Mouse (Mus musculus): Measurements from ENCODE around the gene Tmem104. TPM values are rescaled to one million over a fixed set of nuclear protein-coding genes. Genes with fewer than 3 reads are reported as not detected.
A peak's percentile ranks its signal among the peaks of the same experiment; 100 is the strongest.

Gene Tmem104
- polyA plus RNA-seq, 1 experiment from 2014 or later = 13.4 TPM

DNA sequence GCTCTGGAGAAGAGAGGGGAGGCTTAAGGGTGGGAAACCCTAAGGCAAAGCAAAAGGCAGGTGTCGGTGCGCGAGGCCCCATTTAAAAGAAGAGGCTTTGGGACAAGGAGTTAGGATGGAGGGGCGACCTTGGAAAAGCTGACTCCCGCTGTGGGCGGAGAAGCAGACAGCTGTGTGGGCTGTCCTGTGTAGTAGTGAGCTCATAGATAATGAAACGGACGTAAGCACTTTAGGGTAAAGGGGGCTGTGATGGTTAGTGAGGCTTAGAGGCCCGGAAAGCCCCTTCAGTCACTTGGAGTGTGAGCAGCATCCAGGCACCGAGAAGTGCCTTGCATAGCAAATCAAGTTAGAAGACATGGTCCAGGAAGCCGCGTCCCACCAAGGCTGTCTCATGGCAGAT, 406 bp downstream of the Tmem104 start, which contains the start of gene Nat9:
Nat9 (minus strand) TSS at position 167 of the 400 bp plus-strand sequence.
- peak within 1 kb of the TSS; percentile 71 for H3K9ac ChIP-seq
- peak within 1 kb of the TSS; percentile 86 for H3K4me2 ChIP-seq (replicated peaks)
- H3K27me3 ChIP-seq = no peaks in the 10 kb centered on the region
- H3K4me3 ChIP-seq = peak within 1 kb of the TSS; percentile 65
- H3K36me3 ChIP-seq = no peaks in the 10 kb centered on the region
- peaks cover 20% of the 10 kb centered on the region for H3K4me1 ChIP-seq
- 9% methylated on average over 12 of the region's 12 CpGs for WGBS
- no peaks in the 10 kb centered on the region for H3K9me3 ChIP-seq
- no peak for ATAC-seq (ENCODE audit: insufficient number of reproducible peaks, insufficient read depth, low FRiP score, low TSS enrichment)
- peak within 1 kb of the TSS; percentile 65 for H3K27ac ChIP-seq

DNA sequence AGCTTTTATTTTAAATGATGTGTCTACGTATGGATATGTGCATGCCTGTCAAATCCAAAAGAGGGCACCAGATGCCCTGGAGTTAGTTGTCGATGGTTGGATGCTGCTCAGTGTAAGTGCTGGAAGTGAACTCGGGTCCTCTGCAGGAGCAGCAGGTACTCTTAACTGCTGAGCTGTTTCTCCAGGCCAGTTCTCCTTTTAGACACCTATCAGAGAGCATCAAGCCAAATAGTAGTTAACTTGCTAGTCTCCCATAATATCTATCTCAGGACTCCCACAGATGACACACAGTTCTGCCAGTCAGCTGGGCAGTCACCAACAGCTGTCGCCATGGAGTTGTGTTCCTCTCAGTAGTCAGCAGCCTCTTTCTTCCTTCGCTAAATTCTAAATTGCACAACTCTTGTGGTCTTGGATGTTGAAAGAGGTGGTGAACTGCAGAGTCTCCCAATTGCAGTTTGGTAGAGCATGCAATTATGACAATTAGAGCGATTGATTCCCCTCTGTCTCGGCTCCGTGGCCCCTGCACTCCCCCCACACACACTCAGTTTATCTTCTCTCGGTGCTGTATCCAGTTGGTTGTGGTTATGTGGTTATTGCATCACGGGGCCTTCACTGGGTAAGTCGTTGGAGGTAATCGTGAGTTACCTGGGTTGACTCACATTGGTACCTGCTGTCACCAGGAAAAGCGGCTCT, 1.4 kb downstream of the Tmem104 start:
- Histone ChIP-seq H3K4me2 (replicated peaks) (no peak overlapping the region), H3K9ac (no peak overlapping the region)

DNA sequence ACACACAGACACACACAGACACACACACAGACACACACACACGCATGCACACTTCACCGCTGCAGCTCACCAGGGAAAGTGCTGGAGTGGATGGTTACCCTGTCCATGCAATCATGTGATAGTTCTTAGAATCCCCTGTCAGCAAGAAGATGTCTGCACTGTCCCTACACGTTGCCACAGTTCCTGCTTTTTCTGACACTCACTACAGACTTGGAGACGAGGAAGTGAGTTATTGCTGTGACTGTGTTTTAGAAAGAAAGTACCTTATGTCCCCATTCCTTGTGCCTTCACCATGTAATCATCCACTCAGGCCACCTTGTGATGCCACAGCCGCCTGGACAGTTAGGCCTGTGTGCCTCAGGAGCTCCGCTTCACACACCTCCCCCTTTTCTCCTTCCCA, 2.0 kb downstream of the Tmem104 start:
- Histone ChIP-seq H3K9me3 (no peaks in the 10 kb centered on the region), H3K36me3 (no peaks in the 10 kb centered on the region), H3K4me1 (peaks cover 20% of the 10 kb centered on the region), H3K4me2 (replicated peaks) (no peak overlapping the region), H3K4me3 (no peak overlapping the region), H3K27ac (no peak overlapping the region), H3K9ac (no peak overlapping the region), H3K27me3 (no peaks in the 10 kb centered on the region)
- ATAC-seq (ENCODE audit: insufficient number of reproducible peaks, insufficient read depth, low FRiP score, low TSS enrichment) = no peak
- 90% methylated on average over 6 of the region's 6 CpGs for WGBS

More for the DNA sequence above, 1.4 kb downstream of the Tmem104 start:
- no peak for ATAC-seq (ENCODE audit: insufficient number of reproducible peaks, insufficient read depth, low FRiP score, low TSS enrichment)
- 82% methylated on average over 13 of the region's 13 CpGs for WGBS
- Histone ChIP-seq H3K4me1 (peaks cover 20% of the 10 kb centered on the region), H3K27me3 (no peaks in the 10 kb centered on the region), H3K9me3 (no peaks in the 10 kb centered on the region), H3K27ac (no peak overlapping the region), H3K4me3 (no peak overlapping the region), H3K36me3 (no peaks in the 10 kb centered on the region)

DNA sequence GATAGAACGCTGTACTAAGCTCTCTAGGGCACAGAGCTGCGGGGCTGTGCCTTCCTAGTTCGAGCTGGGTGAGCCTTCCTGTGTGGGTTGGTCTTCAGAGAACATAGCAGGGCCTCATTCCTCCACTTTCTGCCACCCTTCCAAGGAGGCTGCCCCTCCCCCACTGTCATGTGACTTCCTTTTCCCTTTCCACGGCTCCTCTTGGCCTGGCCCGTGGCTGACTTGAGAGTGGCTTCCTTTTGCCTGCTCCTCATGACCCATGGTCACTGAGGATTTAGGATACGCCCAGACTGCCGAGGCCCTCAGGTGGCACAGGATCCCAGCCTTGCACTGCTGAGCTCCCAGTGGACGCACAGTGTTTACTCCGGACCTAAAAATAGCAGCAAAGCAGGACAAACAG, 4.9 kb downstream of the Tmem104 start:
- no peaks in the 10 kb centered on the region for H3K27me3 ChIP-seq
- 0 out of 2 replicates have a peak, but pooled peaks cover 1% of the 10 kb centered on the region for H3K36me3 ChIP-seq
- H3K27ac ChIP-seq = no peak overlapping the region
- no peak for ATAC-seq (ENCODE audit: insufficient number of reproducible peaks, insufficient read depth, low FRiP score, low TSS enrichment)
- no peak overlapping the region for H3K4me2 ChIP-seq (replicated peaks)
- no peak overlapping the region for H3K4me3 ChIP-seq
- WGBS = 61% methylated on average over 9 of the region's 9 CpGs
- no peaks in the 10 kb centered on the region for H3K9me3 ChIP-seq
- peaks cover 11% of the 10 kb centered on the region for H3K4me1 ChIP-seq
- H3K9ac ChIP-seq = no peak overlapping the region

DNA sequence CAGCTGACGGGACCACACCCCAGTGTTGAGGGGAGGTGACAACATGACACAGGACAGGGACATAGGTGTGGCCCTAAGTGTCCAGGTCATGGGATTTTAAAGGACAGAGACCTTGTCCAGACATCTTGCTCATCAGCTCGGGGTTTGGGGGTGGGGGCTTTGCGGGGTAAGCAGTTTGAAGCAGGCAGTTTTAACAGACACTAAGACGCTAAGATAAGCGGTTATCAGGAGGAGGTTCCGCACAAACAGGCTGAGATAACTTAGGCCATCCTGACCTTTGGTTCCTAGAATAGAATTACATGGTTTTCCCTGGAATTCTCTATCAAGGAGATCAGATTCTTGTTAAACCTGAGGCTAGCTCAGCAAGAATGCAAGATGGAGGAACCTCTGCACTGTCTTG, 7.4 kb downstream of the Tmem104 start:
- Histone ChIP-seq H3K4me2 (replicated peaks) (no peak overlapping the region), H3K36me3 (0 out of 2 replicates have a peak, but pooled peaks cover 3% of the 10 kb centered on the region), H3K9ac (no peak overlapping the region), H3K9me3 (no peaks in the 10 kb centered on the region), H3K4me3 (no peak overlapping the region), H3K27ac (no peak overlapping the region), H3K27me3 (no peaks in the 10 kb centered on the region), H3K4me1 (0 out of 2 replicates have a peak, but pooled peaks cover 4% of the 10 kb centered on the region)
- 89% methylated on average over 6 of the region's 6 CpGs for WGBS
- ATAC-seq (ENCODE audit: insufficient number of reproducible peaks, insufficient read depth, low FRiP score, low TSS enrichment) = no peak

DNA sequence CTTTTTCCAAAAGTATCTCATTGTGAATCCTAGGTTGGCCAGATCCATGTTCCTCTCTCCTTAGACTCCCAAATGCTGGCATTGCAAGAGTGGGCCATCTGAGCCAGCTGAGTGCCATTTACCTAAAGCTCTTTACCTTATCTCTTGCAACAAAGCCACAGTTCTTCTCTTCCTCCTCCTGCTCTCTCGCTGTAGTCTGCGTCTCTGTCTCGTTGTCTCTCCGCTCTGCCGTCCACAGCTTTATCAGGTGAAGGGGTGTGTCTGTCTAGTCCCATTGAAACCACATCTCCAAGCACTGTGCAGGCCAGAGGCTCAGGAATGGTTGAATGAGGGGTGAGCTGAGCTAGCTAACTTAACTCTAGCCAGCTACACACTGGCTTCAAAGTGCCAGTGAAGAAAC, 8.6 kb downstream of the Tmem104 start:
- Histone ChIP-seq H3K4me3 (no peak overlapping the region), H3K9me3 (no peaks in the 10 kb centered on the region), H3K4me1 (0 out of 2 replicates have a peak, but pooled peaks cover 4% of the 10 kb centered on the region), H3K36me3 (peaks cover 4% of the 10 kb centered on the region; the same call in 1 of the 2 replicates), H3K27ac (no peak overlapping the region), H3K9ac (no peak overlapping the region), H3K4me2 (replicated peaks) (no peak overlapping the region), H3K27me3 (no peaks in the 10 kb centered on the region)
- WGBS = 94% methylated on average over 5 of the region's 5 CpGs
- ATAC-seq (ENCODE audit: insufficient number of reproducible peaks, insufficient read depth, low FRiP score, low TSS enrichment) = no peak

DNA sequence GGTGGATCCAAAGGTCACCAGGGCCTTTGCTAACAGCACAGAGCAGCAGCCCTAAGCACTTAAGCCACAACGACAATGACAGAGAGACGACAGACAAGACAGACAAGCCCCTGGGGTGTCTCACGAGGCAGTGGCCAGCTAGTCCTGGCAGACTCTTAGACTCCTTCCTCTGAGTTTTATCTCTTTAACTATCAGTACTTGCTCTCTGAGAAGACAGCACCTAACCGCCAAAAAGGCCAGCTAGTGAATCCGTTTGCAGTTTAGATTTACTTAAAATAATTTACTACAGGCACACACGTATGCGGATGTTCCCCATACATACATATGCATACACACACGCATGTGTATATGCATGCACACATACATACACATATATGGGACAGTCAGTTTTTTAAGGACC, 10.3 kb downstream of the Tmem104 start:
- Histone ChIP-seq H3K27me3 (no peaks in the 10 kb centered on the region), H3K36me3 (peaks cover 10% of the 10 kb centered on the region; the same call in 1 of the 2 replicates), H3K4me3 (no peak overlapping the region), H3K9me3 (no peaks in the 10 kb centered on the region), H3K9ac (no peak overlapping the region), H3K4me2 (replicated peaks) (no peak overlapping the region), H3K27ac (no peak overlapping the region), H3K4me1 (no peaks in the 10 kb centered on the region)
- WGBS = 76% methylated on average over 8 of the region's 8 CpGs
- no peak for ATAC-seq (ENCODE audit: insufficient number of reproducible peaks, insufficient read depth, low FRiP score, low TSS enrichment)

DNA sequence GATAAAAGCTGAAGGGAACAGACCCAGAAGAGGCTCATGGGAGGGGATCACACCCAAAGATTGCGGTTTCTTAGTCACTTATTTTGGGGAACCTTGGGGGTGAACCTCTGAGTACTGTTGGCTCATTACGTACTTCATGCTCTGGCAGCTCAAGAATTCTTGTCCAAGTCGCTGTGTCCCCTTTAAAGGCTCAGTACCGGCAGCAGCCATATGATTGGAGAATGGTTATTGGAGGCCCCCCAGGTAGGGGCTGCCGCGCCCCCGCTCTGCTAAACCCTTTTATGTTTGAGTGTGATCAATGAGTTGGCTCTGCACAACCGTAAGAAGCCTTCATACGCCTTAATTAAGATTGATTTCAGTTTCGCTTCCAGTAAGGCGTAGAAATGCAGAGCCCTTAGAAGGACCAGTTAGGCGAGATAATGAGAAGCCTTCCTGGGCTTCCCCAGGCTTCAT, 11.7 kb downstream of the Tmem104 start:
- Histone ChIP-seq H3K4me2 (replicated peaks) (no peak overlapping the region), H3K27me3 (no peaks in the 10 kb centered on the region)

DNA sequence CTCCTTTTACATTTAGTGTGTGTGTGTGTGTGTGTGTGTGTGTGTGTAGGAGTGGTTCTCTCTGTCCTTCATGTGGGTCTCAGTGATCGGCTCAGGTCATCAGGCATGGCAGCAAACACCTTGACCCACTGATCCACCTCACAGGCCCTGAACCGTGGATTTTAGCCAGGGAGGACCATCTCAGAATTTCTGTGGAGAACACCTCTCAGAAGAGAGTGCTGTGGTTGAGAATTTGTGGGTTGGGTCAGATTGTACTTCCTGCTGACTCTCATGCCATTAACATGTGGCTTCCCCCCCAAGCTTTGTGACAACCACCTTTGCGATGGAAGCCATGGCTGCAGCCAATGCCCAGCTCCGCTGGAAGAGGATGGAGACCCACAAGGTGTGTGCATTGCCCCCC, 13.2 kb downstream of the Tmem104 start:
- no peaks in the 10 kb centered on the region for H3K27me3 ChIP-seq

More for the DNA sequence above, 11.7 kb downstream of the Tmem104 start:
- no peak overlapping the region for H3K4me3 ChIP-seq
- peaks cover 18% of the 10 kb centered on the region; the same call in 1 of the 2 replicates for H3K36me3 ChIP-seq
- 70% methylated on average over 12 of the region's 12 CpGs for WGBS
- H3K9me3 ChIP-seq = no peaks in the 10 kb centered on the region
- no peak for ATAC-seq (ENCODE audit: insufficient number of reproducible peaks, insufficient read depth, low FRiP score, low TSS enrichment)
- H3K27ac ChIP-seq = no peak overlapping the region
- H3K4me1 ChIP-seq = no peaks in the 10 kb centered on the region
- no peak overlapping the region for H3K9ac ChIP-seq

DNA sequence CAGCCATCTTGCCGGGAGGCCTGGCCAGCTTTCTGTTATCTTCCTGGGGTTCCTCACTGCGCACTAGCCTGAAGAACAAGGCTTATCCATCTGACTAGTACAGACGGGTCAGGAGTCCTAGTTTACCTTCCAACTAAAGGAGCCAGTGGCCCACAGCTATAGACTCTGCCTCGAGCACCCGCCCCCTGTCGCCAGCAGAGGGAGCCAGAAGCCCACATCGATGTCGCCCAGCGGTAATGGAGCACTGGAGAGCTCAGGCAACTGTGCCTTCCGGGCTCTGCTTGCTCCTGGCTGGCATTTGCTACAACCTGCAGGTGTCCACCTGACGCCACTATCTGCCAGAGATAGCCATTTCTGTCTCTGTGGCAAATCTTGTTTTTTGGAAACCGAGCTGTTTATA, 15.0 kb downstream of the Tmem104 start:
- 13% methylated on average over 12 of the region's 12 CpGs for WGBS
- ATAC-seq (ENCODE audit: insufficient number of reproducible peaks, insufficient read depth, low FRiP score, low TSS enrichment) = peak; percentile 67; the same call in 1 of the 2 replicates
- Histone ChIP-seq H3K27me3 (no peaks in the 10 kb centered on the region; the same call in 1 of the 2 replicates), H3K4me1 (no peaks in the 10 kb centered on the region), H3K27ac (no peak overlapping the region), H3K4me3 (no peak overlapping the region), H3K4me2 (replicated peaks) (no peak overlapping the region), H3K9me3 (no peaks in the 10 kb centered on the region), H3K36me3 (peaks cover 42% of the 10 kb centered on the region), H3K9ac (no peak overlapping the region)

More for the DNA sequence above, 13.2 kb downstream of the Tmem104 start:
- Histone ChIP-seq H3K27ac (no peak overlapping the region), H3K36me3 (peaks cover 28% of the 10 kb centered on the region; the same call in 1 of the 2 replicates), H3K9ac (no peak overlapping the region), H3K4me1 (no peaks in the 10 kb centered on the region), H3K9me3 (no peaks in the 10 kb centered on the region), H3K4me3 (no peak overlapping the region), H3K4me2 (replicated peaks) (no peak overlapping the region)
- ATAC-seq (ENCODE audit: insufficient number of reproducible peaks, insufficient read depth, low FRiP score, low TSS enrichment) = no peak
- WGBS = 88% methylated on average over 4 of the region's 4 CpGs

DNA sequence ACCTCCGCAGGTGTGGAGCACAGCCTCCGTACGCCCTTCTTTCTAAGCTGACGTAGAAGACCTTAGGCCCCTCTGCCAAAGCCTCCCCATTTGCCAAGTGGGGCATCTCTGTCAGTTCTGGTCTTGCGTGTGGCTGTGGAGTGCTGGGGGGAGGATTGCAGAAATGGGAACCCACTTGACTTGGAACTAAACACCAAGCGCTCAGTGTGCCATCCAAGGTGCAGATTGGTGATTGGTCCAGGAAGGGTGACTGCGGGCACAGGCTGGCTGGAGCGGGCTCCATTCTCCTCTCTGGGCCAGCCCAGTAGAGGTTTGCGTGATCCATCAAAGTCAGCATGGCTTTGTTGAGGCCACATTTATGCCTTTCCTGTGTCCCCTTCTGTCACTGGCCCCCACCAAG, 15.5 kb downstream of the Tmem104 start:
- Histone ChIP-seq H3K4me3 (no peak overlapping the region), H3K27me3 (no peaks in the 10 kb centered on the region; the same call in 1 of the 2 replicates), H3K36me3 (peaks cover 42% of the 10 kb centered on the region), H3K27ac (no peak overlapping the region), H3K4me1 (no peaks in the 10 kb centered on the region), H3K4me2 (replicated peaks) (no peak overlapping the region), H3K9me3 (no peaks in the 10 kb centered on the region), H3K9ac (no peak overlapping the region)
- ATAC-seq (ENCODE audit: insufficient number of reproducible peaks, insufficient read depth, low FRiP score, low TSS enrichment) = no peak
- 92% methylated on average over 9 of the region's 9 CpGs for WGBS

DNA sequence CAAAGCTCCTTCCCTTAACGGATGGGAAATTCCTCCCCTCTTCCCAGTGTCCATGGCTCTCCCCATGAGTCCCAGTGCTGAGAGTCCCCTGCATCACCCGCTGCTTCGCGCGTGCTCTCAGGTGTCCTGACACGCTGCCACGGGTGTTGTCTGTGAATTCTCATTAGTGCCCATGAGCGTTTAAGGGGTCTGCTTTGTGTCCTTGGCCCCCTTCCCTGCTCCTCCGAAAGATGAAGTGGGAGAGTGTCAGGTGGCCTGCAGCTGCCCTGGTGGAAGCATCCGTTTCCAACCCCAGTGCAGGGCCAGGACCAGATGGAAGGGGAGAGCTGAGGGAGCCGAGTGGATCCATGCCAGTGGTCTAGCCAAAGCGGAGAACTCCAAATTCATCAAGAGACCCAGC, 20.8 kb downstream of the Tmem104 start:
- H3K27me3 ChIP-seq = no peaks in the 10 kb centered on the region; the same call in 1 of the 2 replicates
- no peak overlapping the region for H3K4me2 ChIP-seq (replicated peaks)
- H3K4me3 ChIP-seq = no peak overlapping the region
- H3K9me3 ChIP-seq = no peaks in the 10 kb centered on the region
- peaks cover 8% of the 10 kb centered on the region; the same call in 1 of the 2 replicates for H3K4me1 ChIP-seq
- H3K36me3 ChIP-seq = peaks cover 45% of the 10 kb centered on the region
- 86% methylated on average over 12 of the region's 12 CpGs for WGBS
- no peak for ATAC-seq (ENCODE audit: insufficient number of reproducible peaks, insufficient read depth, low FRiP score, low TSS enrichment)
- H3K9ac ChIP-seq = no peak overlapping the region
- H3K27ac ChIP-seq = no peak overlapping the region
